Mouse (Mus musculus) granulocyte monocyte progenitor cell, adult 5-6 weeks (primary cell): Measurements from ENCODE around the gene Map9. TPM values are rescaled to one million over a fixed set of nuclear protein-coding genes. Genes with fewer than 3 reads are reported as not detected.
"Not testable (repeated sequence)": the region's sequence is repeated elsewhere in the genome, so short reads cannot be mapped to it uniquely, and the experiment has no call there.

Source experiments
- ATAC-seq: replicated peaks from 2 replicates; pipeline ENCODE4 v1.8.0; 2016; ENCODE audit warnings: mild to moderate bottlenecking, moderate TSS enrichment, inconsistent platforms; ENCODE audit not compliant: poor library complexity, severe bottlenecking
- total RNA-seq, 2 experiments: library from RNA; stranded (forward) in 1 of 2; stranded (reverse) in 1 of 2; fragments of 200-712, 200-1000 nt in 1 of 2; fragments of >200 nt in 1 of 2; fragmentation: Nextera tagmentation in 1 of 2; gene quantifications; 2 replicates each; pipeline ENCODE4 v1.2.3; 2014 to 2017

Map9 gene
- total RNA-seq (2014; fragmentation: Nextera tagmentation) (0.49 and 0.52 TPM in 2 replicates), total RNA-seq (2017) (1.9 and 13.8 TPM in 2 replicates)

GRCm38 (mm10) chr3:82357797-82358524 lies at the start of gene Map9:
TSS of gene Map9 (plus strand) at chr3:82358044.
- ATAC-seq: peak; percentile 94

- ATAC-seq: no peak
Measured at GRCm38 (mm10) chr3:82315728-82316127, 42.1 kb upstream of the Map9 start.

GRCm38 (mm10) chr3:82326736-82327135 lies 31.1 kb upstream of the Map9 start:
- ATAC-seq: not testable (repeated sequence)

GRCm38 (mm10) chr3:82332067-82332466 lies 25.8 kb upstream of the Map9 start:
- ATAC-seq: no peak

- ATAC-seq: no peak
Measured at GRCm38 (mm10) chr3:82332536-82332935, 25.3 kb upstream of the Map9 start.

GRCm38 (mm10) chr3:82333128-82333969 lies 24.5 kb upstream of the Map9 start:
- ATAC-seq: peak; percentile 98

- peak; percentile 99 for ATAC-seq
Measured at GRCm38 (mm10) chr3:82340111-82340510, 17.7 kb upstream of the Map9 start.

GRCm38 (mm10) chr3:82348277-82348860 lies 9.5 kb upstream of the Map9 start:
- no peak for ATAC-seq

- no peak for ATAC-seq
Measured at GRCm38 (mm10) chr3:82350321-82350720, 7.5 kb upstream of the Map9 start.

- no peak for ATAC-seq
Measured at GRCm38 (mm10) chr3:82357340-82357739, 504 bp upstream of the Map9 start.

GRCm38 (mm10) chr3:82359036-82359435 lies 1.2 kb downstream of the Map9 start:
- no peak for ATAC-seq

- ATAC-seq: peak; percentile 62
Measured at GRCm38 (mm10) chr3:82362452-82362851, 4.6 kb downstream of the Map9 start.

- ATAC-seq: no peak
Measured at GRCm38 (mm10) chr3:82364505-82364904, 6.7 kb downstream of the Map9 start.

GRCm38 (mm10) chr3:82364988-82365387 lies 7.1 kb downstream of the Map9 start:
- ATAC-seq: peak; percentile 71

- ATAC-seq: no peak
Measured at GRCm38 (mm10) chr3:82369063-82369860, 11.4 kb downstream of the Map9 start.

GRCm38 (mm10) chr3:82370439-82371011 lies 12.7 kb downstream of the Map9 start:
- no peak for ATAC-seq

GRCm38 (mm10) chr3:82376965-82377364 lies 19.1 kb downstream of the Map9 start:
- no peak for ATAC-seq

GRCm38 (mm10) chr3:82382325-82382724 lies 24.5 kb downstream of the Map9 start:
- no peak for ATAC-seq

- ATAC-seq: no peak
Measured at GRCm38 (mm10) chr3:82385091-82385490, 27.2 kb downstream of the Map9 start.

- no peak for ATAC-seq
Measured at GRCm38 (mm10) chr3:82405830-82406229, 48.0 kb downstream of the Map9 start.
